Mouse (Mus musculus) liver, embryonic 13.5 days (tissue): ENCODE results near the gene Samd1. TPM values are rescaled to one million over a fixed set of nuclear protein-coding genes. Genes with fewer than 3 reads are reported as not detected.
"Not testable (repeated sequence)": the region's sequence is repeated elsewhere in the genome, so short reads cannot be mapped to it uniquely, and the experiment has no call there.

Experiments used
- ATAC-seq: fragments of 200-750 bp; cut with Nextera tagmentation; 2 replicates; pipeline ENCODE4 v1.8.0; 2017; ENCODE audit warnings: low read depth, mild to moderate bottlenecking, moderate number of reproducible peaks, moderate library complexity
- DNase-seq: peaks from one replicate; pipeline ENCODE4 v3.0.0; 2022
- H3K27ac ChIP-seq: fragments of 300-500 bp; sonication (generic); 2 replicates; pipeline ENCODE4 v1.5.1; 2015; ENCODE audit warnings: moderate library complexity, mild to moderate bottlenecking, inconsistent platforms
- H3K27me3 ChIP-seq: fragments of 300-500 bp; sonication (generic); 2 replicates; pipeline ENCODE4 v1.6.1; 2015; ENCODE audit warnings: mild to moderate bottlenecking, inconsistent platforms
- H3K36me3 ChIP-seq: fragments of 300-500 bp; sonication (generic); 2 replicates; pipeline ENCODE4 v1.6.1; 2015; ENCODE audit warnings: mild to moderate bottlenecking, inconsistent platforms
- H3K4me1 ChIP-seq: fragments of 300-500 bp; sonication (generic); replicated peaks from 2 replicates; pipeline ENCODE4 v1.6.1; 2015; ENCODE audit warnings: inconsistent platforms
- H3K4me2 ChIP-seq: fragments of 300-500 bp; sonication (generic); 2 replicates; pipeline ENCODE4 v1.6.1; 2015; ENCODE audit warnings: inconsistent platforms, mild to moderate bottlenecking, moderate library complexity
- H3K4me3 ChIP-seq: fragments of 300-500 bp; sonication (generic); replicated peaks from 2 replicates; pipeline ENCODE4 v1.5.1; 2015; ENCODE audit warnings: mild to moderate bottlenecking, inconsistent platforms
- H3K9ac ChIP-seq: fragments of 300-500 bp; sonication (generic); 2 replicates; pipeline ENCODE4 v1.6.1; 2015; ENCODE audit warnings: mild to moderate bottlenecking, inconsistent platforms
- H3K9me3 ChIP-seq: fragments of 300-500 bp; sonication (generic); replicated peaks from 2 replicates; pipeline ENCODE4 v1.6.1; 2016; ENCODE audit warnings: inconsistent platforms
- WGBS: fragments of 180-500 bp; shearing (Covaris S2); methylation state at CpG from one replicate; pipeline ENCODE4 v1.1.7; 2015; ENCODE audit not compliant: insufficient replicate concordance; 5-methylcytosine and 5-hydroxymethylcytosine counted together
- polyA plus RNA-seq: library from polyadenylated mRNA; unstranded; fragments of >200 nt; fragmentation: Nextera tagmentation; extraction: Ambion mirVana; gene quantifications from 2 replicates; pipeline ENCODE4 v1.2.1, GENCODE M21; 2015

The Samd1 gene
- polyA plus RNA-seq, 1 experiment from 2014 or later: 6.9 TPM

DNA sequence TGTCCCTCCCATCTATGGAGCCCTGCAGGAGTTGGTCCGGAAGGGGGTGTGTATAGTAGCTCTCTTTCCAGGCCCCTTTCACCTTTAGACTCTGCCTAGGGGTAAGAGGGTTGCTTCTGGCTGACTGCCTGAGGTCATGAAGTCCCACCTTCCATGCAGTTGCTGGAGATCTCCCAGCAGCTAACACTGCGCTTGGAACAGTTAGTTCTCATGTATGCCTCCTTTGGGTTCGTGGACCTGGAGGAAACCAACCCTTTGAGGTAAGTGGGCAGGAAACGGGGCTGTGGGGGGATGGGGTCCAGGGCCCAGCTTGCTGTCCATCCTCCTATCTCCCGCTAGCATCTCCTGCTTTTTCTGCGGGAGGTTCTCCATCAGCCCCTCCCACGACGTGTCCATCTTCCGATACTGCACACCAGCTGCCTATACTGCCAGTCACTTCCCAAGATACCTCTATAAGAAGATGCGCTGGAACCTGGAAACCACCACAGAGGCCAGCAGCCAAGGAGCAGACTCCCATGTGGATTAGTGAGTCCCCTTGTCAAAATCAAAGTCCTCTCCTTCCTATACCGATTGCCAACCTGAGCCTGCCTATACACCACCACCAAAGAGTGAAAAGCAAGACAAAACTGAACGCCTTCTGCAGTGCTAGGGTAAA lies 5.6 kb downstream of the Samd1 start:
- 68% methylated on average over 12 of the region's 12 CpGs for WGBS
- no peak overlapping the region for H3K4me2 ChIP-seq
- ATAC-seq (no peak), DNase-seq (no peak)
- no peaks in the 10 kb centered on the region for H3K9me3 ChIP-seq
- H3K36me3 ChIP-seq: peaks cover 46% of the 10 kb centered on the region
- H3K9ac ChIP-seq: no peak overlapping the region
- H3K4me3 ChIP-seq: no peak overlapping the region
- H3K4me1 ChIP-seq: peaks cover 61% of the 10 kb centered on the region
- no peak overlapping the region for H3K27ac ChIP-seq
- no peaks in the 10 kb centered on the region for H3K27me3 ChIP-seq

DNA sequence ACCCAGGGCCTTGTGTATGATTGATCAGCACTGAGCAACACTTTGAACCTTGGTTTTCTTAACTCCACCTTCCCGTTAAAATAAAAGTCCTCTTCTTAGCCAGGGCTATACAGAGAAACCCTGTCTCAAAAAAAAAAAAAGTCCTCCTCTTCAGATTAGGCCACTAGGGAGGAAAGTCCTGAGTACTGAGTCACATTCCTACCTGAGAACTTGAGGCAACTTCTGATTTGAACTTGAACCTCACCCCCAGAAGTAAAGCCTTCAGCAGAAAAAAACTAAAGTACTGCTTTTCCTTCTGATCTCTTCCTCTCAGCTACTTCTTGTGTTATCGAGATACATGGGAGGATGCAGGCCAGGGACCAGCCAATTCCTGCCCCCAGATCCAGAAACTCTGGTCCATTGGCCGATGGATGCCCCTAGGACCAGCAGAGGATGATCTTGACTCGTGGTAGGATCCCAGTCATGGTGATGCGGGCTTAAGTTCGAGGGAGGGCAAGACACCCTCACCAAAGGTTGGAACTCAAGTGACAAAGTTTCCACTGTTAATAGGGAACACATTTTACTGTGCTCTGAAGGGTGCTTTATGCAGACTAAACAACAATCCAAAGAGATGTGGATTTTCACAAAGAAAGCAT lies 6.3 kb downstream of the Samd1 start:
- Histone ChIP-seq H3K36me3 (peaks cover 45% of the 10 kb centered on the region), H3K9me3 (no peaks in the 10 kb centered on the region), H3K4me1 (peaks cover 56% of the 10 kb centered on the region), H3K27me3 (0 out of 2 replicates have a peak, but pooled peaks cover 3% of the 10 kb centered on the region), H3K4me2 (peak overlapping the region; percentile 88), H3K27ac (peak overlapping the region; percentile 84), H3K9ac (peak overlapping the region; percentile 76; the same call in 1 of the 2 replicates), H3K4me3 (peak overlapping the region; percentile 65; the same call in 1 of the 2 replicates)
- WGBS: 73% methylated on average over 6 of the region's 6 CpGs
- DNase-seq: no peak
- ATAC-seq: no peak

DNA sequence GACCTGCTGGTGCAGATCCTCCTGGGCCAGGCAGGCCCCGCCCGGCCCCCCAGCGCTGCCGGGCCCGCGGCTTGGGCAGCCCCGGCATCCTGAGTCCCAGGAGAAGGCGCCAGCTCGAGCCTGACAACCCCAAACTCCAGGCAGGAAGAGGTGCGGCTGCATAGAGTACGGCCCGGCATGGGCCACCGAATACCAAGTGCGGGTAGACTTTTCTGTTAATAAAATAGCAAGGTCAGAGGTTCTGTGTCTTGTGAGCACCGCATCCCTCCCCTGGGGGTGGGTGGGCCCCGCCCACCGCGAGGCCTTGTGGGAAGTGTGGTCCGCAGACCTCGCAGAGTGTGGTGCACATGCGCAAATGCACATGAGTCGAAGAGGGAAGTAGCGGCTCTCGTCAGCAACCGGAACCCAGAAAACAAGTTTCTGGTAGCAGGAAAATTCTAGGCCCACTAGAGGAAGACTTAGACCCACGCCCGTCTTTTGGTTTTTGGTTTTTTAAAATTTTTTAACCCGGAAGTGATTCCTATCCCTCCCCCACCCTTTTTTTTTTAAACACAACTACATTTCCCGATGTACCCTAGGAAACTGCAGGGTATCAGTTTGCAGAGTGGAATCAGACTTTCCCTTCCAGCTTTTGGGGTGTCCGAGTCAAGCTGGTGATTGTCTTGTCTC lies 7.2 kb downstream of the Samd1 start:
- WGBS: 1% methylated on average over 30 of the region's 30 CpGs
- no peaks in the 10 kb centered on the region for H3K9me3 ChIP-seq
- H3K27me3 ChIP-seq: peaks cover 6% of the 10 kb centered on the region
- DNase-seq (peak; percentile 85), ATAC-seq (peak; percentile 89)
- peaks cover 46% of the 10 kb centered on the region for H3K4me1 ChIP-seq
- H3K36me3 ChIP-seq: peaks cover 36% of the 10 kb centered on the region
- H3K9ac ChIP-seq: peak overlapping the region; percentile 76
- peak overlapping the region; percentile 84 for H3K27ac ChIP-seq
- peak overlapping the region; percentile 88 for H3K4me2 ChIP-seq
- H3K4me3 ChIP-seq: peak overlapping the region; percentile 65

DNA sequence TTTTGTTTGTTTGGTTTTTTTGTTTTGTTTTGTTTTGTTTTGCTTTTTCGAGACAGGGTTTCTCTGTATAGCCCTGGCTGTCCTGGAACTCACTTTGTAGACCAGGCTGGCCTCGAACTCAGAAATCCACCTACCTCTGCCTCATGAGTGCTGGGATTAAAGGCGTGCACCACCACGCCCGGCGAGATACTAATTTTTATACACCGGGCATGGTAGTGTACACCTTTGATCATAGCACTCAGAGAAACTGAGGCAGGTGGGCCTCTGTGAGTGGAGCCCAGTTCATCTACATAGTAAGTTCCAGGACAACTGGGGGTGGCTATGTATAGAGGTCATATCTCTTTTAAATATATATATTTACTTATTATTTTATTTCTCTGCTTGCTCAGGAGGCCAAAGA lies 8.0 kb downstream of the Samd1 start:
- DNase-seq, H3K9me3 ChIP-seq, H3K4me3 ChIP-seq, H3K9ac ChIP-seq, ATAC-seq: not testable (repeated sequence)
- 79% methylated on average over 7 of the region's 7 CpGs for WGBS
- Histone ChIP-seq H3K4me2 (peak overlapping the region; percentile 88; the same call in 1 of the 2 replicates), H3K4me1 (peaks cover 43% of the 10 kb centered on the region), H3K36me3 (peaks cover 27% of the 10 kb centered on the region), H3K27ac (0 out of 2 replicates have a peak overlapping the region, but pooled peaks have one; percentile 84), H3K27me3 (peaks cover 14% of the 10 kb centered on the region)

DNA sequence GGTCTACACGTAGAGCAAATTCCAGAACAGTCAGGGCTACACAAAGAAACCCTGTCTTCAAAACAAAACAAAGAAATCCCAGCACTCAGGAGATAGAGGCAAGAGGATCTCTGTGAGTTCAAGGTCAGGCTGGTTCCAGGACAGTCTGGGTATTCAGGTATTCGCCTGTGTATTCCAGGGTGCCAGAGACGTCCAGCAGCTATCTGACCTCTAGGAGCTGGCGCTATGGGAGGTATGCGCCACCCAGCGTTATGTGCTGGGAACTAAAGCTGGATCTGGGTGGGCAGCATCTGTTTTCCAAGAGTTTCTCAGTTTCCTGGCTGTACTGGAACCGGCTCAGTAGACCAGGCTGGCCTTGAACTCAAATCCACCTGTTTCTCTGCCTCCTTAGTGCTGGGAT lies 10.9 kb downstream of the Samd1 start:
- DNase-seq: no peak
- Histone ChIP-seq H3K27me3 (peaks cover 43% of the 10 kb centered on the region), H3K27ac (no peak overlapping the region), H3K4me2 (no peak overlapping the region), H3K36me3 (0 out of 2 replicates have a peak, but pooled peaks cover under 1% of the 10 kb centered on the region), H3K4me3 (no peak overlapping the region), H3K9me3 (no peaks in the 10 kb centered on the region), H3K9ac (no peak overlapping the region), H3K4me1 (peaks cover 41% of the 10 kb centered on the region)
- no peak for ATAC-seq
- WGBS: 47% methylated on average over 7 of the region's 7 CpGs

DNA sequence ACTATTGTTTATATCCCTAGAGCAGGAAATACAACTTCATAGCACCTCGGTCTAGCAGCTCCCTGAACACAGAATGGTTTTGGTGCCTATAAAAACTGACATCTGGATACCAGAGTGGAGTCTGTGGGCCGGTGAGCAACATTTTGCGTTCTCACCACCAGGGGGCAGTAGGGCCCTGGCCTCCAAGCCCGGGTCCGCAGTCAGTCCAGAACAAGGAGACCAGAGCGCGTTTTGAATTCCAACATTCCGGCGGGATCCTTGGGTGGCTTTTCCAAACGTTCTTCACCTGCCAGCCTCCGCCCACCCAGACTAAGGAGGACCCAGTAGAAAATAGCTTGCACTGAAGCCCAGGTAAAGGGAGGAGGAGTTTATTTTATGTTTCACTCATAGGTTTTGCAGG lies 12.4 kb downstream of the Samd1 start:
- Histone ChIP-seq H3K36me3 (no peaks in the 10 kb centered on the region), H3K27me3 (peaks cover 52% of the 10 kb centered on the region), H3K4me2 (no peak overlapping the region), H3K9me3 (no peaks in the 10 kb centered on the region), H3K9ac (no peak overlapping the region), H3K27ac (no peak overlapping the region), H3K4me1 (peaks cover 30% of the 10 kb centered on the region), H3K4me3 (no peak overlapping the region)
- 2% methylated on average over 11 of the region's 11 CpGs for WGBS
- ATAC-seq: no peak
- DNase-seq: peak; percentile 34

DNA sequence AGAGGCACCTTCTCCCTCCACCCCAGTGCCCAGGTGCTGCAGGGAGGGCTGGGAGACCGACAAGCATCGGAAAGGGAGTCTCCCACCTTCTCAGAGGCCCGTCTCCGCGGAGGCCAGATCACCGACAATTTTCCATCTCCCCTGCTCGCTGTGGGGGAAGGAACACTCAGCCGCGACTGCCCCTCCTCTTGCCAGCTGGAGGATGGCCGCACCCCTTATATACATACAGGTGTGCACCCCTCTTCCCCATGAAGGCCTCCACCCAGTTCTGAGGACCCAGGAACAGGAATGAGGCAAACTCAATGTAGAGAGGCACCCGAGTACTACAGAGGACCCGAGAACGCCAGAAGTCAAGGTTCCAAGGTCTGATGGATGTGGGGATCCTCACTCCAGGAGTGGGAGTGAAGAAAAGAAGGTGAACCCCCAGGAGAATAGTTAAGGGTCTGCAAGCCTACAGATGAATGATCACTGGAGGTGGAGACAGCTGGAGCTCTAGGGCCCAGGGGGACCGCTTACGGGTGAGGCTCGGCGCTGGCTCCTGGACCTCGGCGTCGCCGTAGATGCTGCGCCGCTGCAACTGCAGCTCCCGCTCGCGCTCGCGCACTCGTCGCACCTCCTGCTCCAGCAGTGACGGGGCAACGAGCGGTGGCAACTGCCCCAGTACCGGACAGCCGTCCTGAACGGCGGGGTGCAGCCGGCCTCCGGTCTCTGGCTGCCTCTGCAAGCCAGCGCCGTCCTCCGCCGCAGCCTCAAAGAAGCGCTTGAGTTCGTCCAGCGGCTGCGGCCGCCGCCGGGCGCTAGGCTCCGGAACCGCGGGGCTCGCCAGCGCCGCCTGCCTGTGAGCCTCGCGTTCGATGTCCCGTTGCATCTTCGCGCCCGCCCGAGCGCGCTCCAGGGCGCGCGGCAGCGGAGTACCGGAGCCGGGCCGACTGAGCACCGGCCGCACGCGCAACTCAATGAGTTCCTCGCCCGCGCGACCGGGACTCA lies 13.4 kb downstream of the Samd1 start:
- no peaks in the 10 kb centered on the region for H3K9me3 ChIP-seq
- H3K36me3 ChIP-seq: no peaks in the 10 kb centered on the region
- H3K27me3 ChIP-seq: peaks cover 55% of the 10 kb centered on the region
- DNase-seq (peak; percentile 32), ATAC-seq (peak; percentile 22; the same call in 1 of the 2 replicates)
- peak overlapping the region; percentile 71 for H3K4me2 ChIP-seq
- H3K9ac ChIP-seq: no peak overlapping the region
- peaks cover 23% of the 10 kb centered on the region for H3K4me1 ChIP-seq
- H3K4me3 ChIP-seq: peak overlapping the region; percentile 56
- WGBS: 3% methylated on average over 83 of the region's 83 CpGs
- no peak overlapping the region for H3K27ac ChIP-seq

DNA sequence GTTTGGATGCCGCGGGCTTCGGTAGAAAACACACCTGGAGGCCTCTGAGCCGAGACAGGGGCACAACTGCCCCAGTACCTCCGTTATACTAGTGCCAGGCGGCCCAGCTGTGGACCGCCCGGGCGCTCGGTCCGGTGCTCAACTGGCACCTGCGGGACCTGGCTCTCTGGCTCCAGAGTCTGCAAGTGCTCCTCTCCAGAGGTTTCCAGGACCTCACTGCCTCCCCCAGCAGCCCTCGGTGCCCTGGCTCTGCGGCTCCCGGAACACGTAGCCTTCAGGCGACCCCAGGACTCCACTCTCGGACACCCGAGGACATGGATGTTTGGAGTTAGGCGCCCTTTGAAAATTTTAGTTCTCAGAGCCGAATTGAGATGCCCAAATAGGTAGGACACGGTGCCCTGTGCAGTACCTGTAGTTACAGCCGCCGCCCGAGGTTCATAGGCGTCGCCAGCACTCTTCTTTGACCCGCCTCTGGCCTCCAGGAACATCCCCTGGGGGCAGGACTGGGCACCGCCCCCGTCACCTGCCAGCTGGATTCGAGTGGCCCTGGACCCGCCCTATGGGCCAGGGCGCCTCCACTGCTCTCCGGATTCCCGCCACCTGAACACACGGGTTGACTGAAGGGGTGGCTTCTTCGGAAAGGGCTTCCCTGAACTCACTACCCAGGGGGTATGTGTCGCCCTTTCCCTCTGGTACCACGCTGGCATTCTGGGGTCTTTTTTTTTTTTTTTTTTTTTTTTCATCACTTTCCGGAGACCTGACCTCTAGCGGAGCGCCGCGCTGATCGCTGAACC lies 14.4 kb downstream of the Samd1 start, which contains the start of gene 2210011C24Rik:
Gene 2210011C24Rik (minus strand): TSS at position 467 of the 794 bp plus-strand sequence.
- no peak within 1 kb of the TSS for H3K9ac ChIP-seq
- peak within 1 kb of the TSS; percentile 71 for H3K4me2 ChIP-seq
- no peaks in the 10 kb centered on the region for H3K9me3 ChIP-seq
- no peak for DNase-seq
- peaks cover 57% of the 10 kb centered on the region for H3K27me3 ChIP-seq
- no peaks in the 10 kb centered on the region for H3K36me3 ChIP-seq
- ATAC-seq: no peak
- WGBS: under 1% methylated on average over 45 of the region's 45 CpGs
- peak within 1 kb of the TSS; percentile 56 for H3K4me3 ChIP-seq
- peaks cover 23% of the 10 kb centered on the region for H3K4me1 ChIP-seq
- H3K27ac ChIP-seq: no peak within 1 kb of the TSS

DNA sequence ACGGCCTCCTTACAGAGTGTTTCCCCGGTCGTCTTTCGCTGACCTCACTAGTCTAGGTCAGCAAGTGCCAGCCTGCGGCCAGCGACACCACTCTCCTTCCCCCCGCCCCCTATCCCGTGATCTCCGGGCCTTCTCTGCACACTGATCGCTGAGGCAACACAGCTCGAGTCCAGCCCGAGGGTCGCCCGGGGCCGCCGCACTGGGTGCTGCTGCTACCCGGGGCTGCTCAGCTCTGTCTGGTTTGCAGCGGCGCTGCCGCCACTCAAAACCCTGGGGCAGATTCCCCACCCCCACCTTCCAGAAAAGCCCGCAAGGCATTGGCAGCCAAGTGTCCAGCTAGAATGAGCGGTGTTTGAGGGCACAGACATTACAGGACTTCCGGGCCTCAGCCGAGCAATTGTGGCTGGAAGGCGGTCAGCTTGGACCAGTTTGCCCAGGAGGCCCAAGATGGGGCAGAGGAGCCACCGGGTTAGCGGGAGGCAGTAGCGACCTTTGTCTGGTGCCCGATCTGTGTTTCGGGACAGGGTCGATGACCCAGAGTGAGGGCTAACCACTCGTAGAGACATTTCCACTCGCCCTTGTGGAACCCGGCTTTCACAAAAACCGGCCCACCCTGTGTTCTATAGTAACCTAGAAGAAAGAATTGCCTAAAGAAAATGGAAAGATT lies 15.2 kb downstream of the Samd1 start:
- Histone ChIP-seq H3K4me2 (peak overlapping the region; percentile 71), H3K27me3 (peaks cover 61% of the 10 kb centered on the region), H3K9ac (no peak overlapping the region), H3K4me3 (peak overlapping the region; percentile 56), H3K36me3 (no peaks in the 10 kb centered on the region), H3K9me3 (no peaks in the 10 kb centered on the region), H3K4me1 (peaks cover 23% of the 10 kb centered on the region), H3K27ac (no peak overlapping the region)
- DNase-seq (no peak), ATAC-seq (0 out of 2 replicates have a peak, but pooled peaks have one; percentile 11)
- WGBS: 10% methylated on average over 35 of the region's 35 CpGs
